Mouse (Mus musculus) brain, embryonic 14.5 days (tissue): ENCODE results near the gene Nell1.

Experiments used
- CTCF ChIP-seq: fragments of 200-500 bp; IDR thresholded peaks from 2 replicates; pipeline ENCODE4 v1.5.1; 2012; ENCODE audit warnings: inconsistent platforms, mild to moderate bottlenecking, moderate library complexity, borderline replicate concordance; ENCODE audit not compliant: insufficient read depth, insufficient read length; ENCODE audit errors: extremely low read depth
- POLR2A ChIP-seq: fragments of 200-500 bp; IDR thresholded peaks from 2 replicates; pipeline ENCODE4 v1.6.1; 2012; ENCODE audit warnings: mild to moderate bottlenecking, inconsistent platforms, borderline replicate concordance; ENCODE audit not compliant: poor library complexity, insufficient read depth, insufficient read length, severe bottlenecking; ENCODE audit errors: extremely low read depth

DNA sequence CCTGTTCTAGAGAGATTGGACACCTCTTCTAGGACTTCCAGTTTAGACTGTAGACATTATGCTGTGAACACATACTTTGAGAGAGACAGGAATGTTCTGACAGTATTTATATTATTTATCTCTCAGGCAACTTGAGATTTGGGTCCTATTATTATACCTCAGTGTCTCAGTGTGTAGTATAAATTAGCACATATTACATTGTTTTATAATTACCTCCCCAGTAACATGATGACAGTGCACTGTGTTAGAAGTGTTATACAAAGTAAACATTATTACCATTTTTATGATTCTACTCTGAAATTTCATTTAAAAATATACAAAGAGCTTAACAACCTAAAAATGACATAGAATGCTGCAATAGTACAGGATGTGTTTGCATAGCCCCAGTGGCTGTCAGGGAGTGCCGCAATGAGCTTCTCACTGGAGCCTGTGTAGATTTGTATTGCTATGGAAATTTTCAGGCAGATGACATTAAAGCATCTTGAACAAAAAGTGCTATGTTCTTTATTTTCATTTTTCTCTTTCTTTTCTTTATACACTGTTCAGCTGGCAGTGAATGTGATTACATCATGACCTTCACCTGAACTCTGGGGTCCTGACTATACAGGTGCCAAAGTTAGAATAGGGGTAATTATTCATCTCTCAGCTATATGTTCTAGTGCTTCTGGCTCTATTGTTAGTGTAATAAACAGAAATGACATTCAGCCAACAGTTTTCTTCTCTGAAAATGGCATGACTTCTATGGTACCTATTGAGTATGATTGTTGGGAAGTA is 447.9 kb downstream of the Nell1 start:
- no peak for TF ChIP-seq CTCF
- TF ChIP-seq POLR2A = no peak
